In genomic region chr1:133201499-133201898, GRCm38 (mm10) we compare ENCODE assay signal across 11 mouse cellular contexts. TPM values are rescaled to one million over a fixed set of nuclear protein-coding genes. Genes with fewer than 3 reads are reported as not detected.
A peak's percentile ranks its signal among the peaks of the same experiment; 100 is the strongest.
DNase-seq lines count a peak whose midpoint lies in the region; ATAC-seq and TF ChIP-seq lines count a peak whose summit lies in the region.
"Had no signal": no experiment of that assay in that cellular context is flagged by ENCODE, and none has a peak within 500 bp of the region (broad histone marks: within the 10 kb centered on the region; RNA-seq: fewer than 3 reads in every experiment).

No protein-coding gene starts in this region.

- peak overlapping the region; percentile 44; the same call in 1 of the 2 replicates for H3K27ac ChIP-seq in forebrain, embryonic 10.5 days
- H3K27ac ChIP-seq in forebrain, embryonic 12.5 days = no peak overlapping the region
- H3K27ac ChIP-seq in liver, adult 2 months (replicated peaks; ENCODE audit: insufficient read depth, low read depth, low read length) = no peak overlapping the region

- intact Hi-C loops in heart, postnatal 10 days (cut with DNase I) = no loop called here
- intact Hi-C loops in left cerebral cortex, postnatal 14 days (cut with DNase I) = no loop called here

- peaks cover 66% of the 10 kb centered on the region for H3K4me1 ChIP-seq in forebrain, embryonic 10.5 days
- H3K4me1 ChIP-seq in forebrain, embryonic 12.5 days = peaks cover 60% of the 10 kb centered on the region
- 0 out of 2 replicates have a peak, but pooled peaks cover 3% of the 10 kb centered on the region for H3K4me1 ChIP-seq in liver, adult 2 months (ENCODE audit: control insufficient read depth, insufficient read depth, low read length)

- H3K9me3 ChIP-seq in forebrain, embryonic 10.5 days = no peaks in the 10 kb centered on the region
- no peaks in the 10 kb centered on the region for H3K9me3 ChIP-seq in forebrain, embryonic 12.5 days

- TF ChIP-seq POLR2A in liver, adult 2 months (IDR thresholded peaks at IDR 0.05; ENCODE audit: extremely low read depth, insufficient read depth, low read length) = no peak

- TF ChIP-seq CTCF in liver, adult 2 months (IDR thresholded peaks at IDR 0.05; ENCODE audit: low read depth, low read length) = no peak

- ATAC-seq in forebrain, embryonic 12.5 days (ENCODE audit: low FRiP score) = no peak

- H3K4me3 ChIP-seq in forebrain, embryonic 10.5 days = no peak overlapping the region
- H3K4me3 ChIP-seq in forebrain, embryonic 12.5 days (replicated peaks) = no peak overlapping the region
- H3K4me3 ChIP-seq in liver, adult 2 months (ENCODE audit: insufficient read depth, low read depth, low read length) = no peak overlapping the region

- H3K36me3 ChIP-seq in forebrain, embryonic 10.5 days (replicated peaks) = peaks cover 20% of the 10 kb centered on the region
- H3K36me3 ChIP-seq in forebrain, embryonic 12.5 days (replicated peaks) = 0 out of 2 replicates have a peak, but pooled peaks cover 2% of the 10 kb centered on the region
- H3K36me3 ChIP-seq in liver, adult 2 months (ENCODE audit: control insufficient read depth, insufficient read depth, low read length) = no peaks in the 10 kb centered on the region

- WGBS in forebrain, embryonic 10.5 days = 63% methylated on average over 4 of the region's 4 CpGs
- WGBS in forebrain, embryonic 12.5 days = 61% methylated on average over 4 of the region's 4 CpGs
- WGBS in liver, adult 2 months = 55% methylated on average over 4 of the region's 4 CpGs

- H3K79me2 ChIP-seq in liver, adult 2 months (ENCODE audit: control insufficient read depth, insufficient read depth, low read length) = no peaks in the 10 kb centered on the region

- no peak overlapping the region for H3K4me2 ChIP-seq in forebrain, embryonic 12.5 days

- DNase-seq in forebrain, embryonic 10.5 days (ENCODE audit: extremely low spot score, low spot score) = no peak
- no peak for DNase-seq in liver, adult 2 months (ENCODE audit: extremely low read depth, low read depth, low spot score)
- DNase-seq in liver = no peak
- peak; percentile 55 to 58 for DNase-seq in heart, postnatal 10 days
- peak; percentile 73 for DNase-seq in retina, embryonic 14.5 days (ENCODE audit: low spot score)
- DNase-seq in left cerebral cortex, postnatal 14 days (ENCODE audit: low spot score in 2 of 2) = no peak
- DNase-seq in thymus, postnatal 14 days = no peak
- DNase-seq: B cell, adult 2 months; embryo, embryonic 11 days; right cerebral cortex, postnatal 14 days had no signal

- no peak overlapping the region for H3K9ac ChIP-seq in forebrain, embryonic 12.5 days
- peak overlapping the region; percentile 10; the same call in 1 of the 2 replicates for H3K9ac ChIP-seq in liver, adult 2 months (ENCODE audit: low read depth, low read length)

- H3K27me3 ChIP-seq in forebrain, embryonic 10.5 days (ENCODE audit: poor library complexity, severe bottlenecking) = peaks cover 75% of the 10 kb centered on the region
- peaks cover 67% of the 10 kb centered on the region for H3K27me3 ChIP-seq in forebrain, embryonic 12.5 days
- no peaks in the 10 kb centered on the region for H3K27me3 ChIP-seq in liver, adult 2 months (ENCODE audit: control insufficient read depth, insufficient read depth, low read length)

RNA-seq across cellular contexts. Expression of gene Plekha6, which starts 37.5 kb away (rescaled TPM):
- polyA plus RNA-seq in forebrain, embryonic 10.5 days (2016; fragmentation: Nextera tagmentation; extraction: Ambion mirVana) = 9.0 and 9.9 TPM in 2 replicates
- 20.3 and 20.6 TPM in 2 replicates for polyA plus RNA-seq in forebrain, embryonic 12.5 days (2016; fragmentation: Nextera tagmentation; extraction: Ambion mirVana)
- total RNA-seq in liver, adult 2 months (2014; rRNA removed) = 20.5 and 22.8 TPM in 2 replicates
- 29.0 and 37.2 TPM in 2 replicates for polyA plus RNA-seq in liver, adult 2 months (2012; rRNA removed)
- total RNA-seq in heart, postnatal 10 days (2021) = 10 to 100 TPM; 58.1 to 68.9 TPM
- 10 to 100 TPM; 60.7 to 70.5 TPM for total RNA-seq in left cerebral cortex, postnatal 14 days (2021)

Comparison
In these comparisons a context has a peak if more than half of its experiments do, and no peak if none do; other contexts are left out.
1. DNase-seq: peak in heart, postnatal 10 days (2 of 2) and retina, embryonic 14.5 days (single experiment); none in forebrain, embryonic 10.5 days (single experiment), liver, adult 2 months (single experiment), liver (single experiment), left cerebral cortex, postnatal 14 days (0 of 2) and thymus, postnatal 14 days (single experiment).